Mouse (Mus musculus): ENCODE measurements at regions not wholly inside any gene's neighbourhood (a gene's known extent, or its start where the extent isn't known, plus 50 kb on each side); places are given as distances from the start of the nearest gene placed in this dataset.
A peak's percentile ranks its signal among the peaks of the same experiment; 100 is the strongest.

- no peak for DNase-seq (ENCODE audit: low spot score)
Measured at GRCm38 (mm10) chr3:52158788-52159260, 53.9 kb upstream of the Maml3 start.

GRCm38 (mm10) chr3:52161688-52162087 lies 56.8 kb upstream of the Maml3 start:
- no peak for DNase-seq (ENCODE audit: low spot score)

GRCm38 (mm10) chr3:52163990-52164389 lies 59.1 kb upstream of the Maml3 start:
- no peak for DNase-seq (ENCODE audit: low spot score)

- no peak for DNase-seq (ENCODE audit: low spot score)
Measured at GRCm38 (mm10) chr3:52167420-52167819, 62.5 kb upstream of the Maml3 start.

- no peak for DNase-seq (ENCODE audit: low spot score)
Measured at GRCm38 (mm10) chr3:52170847-52171246, 66.0 kb upstream of the Maml3 start.

GRCm38 (mm10) chr3:52171303-52171702 lies 66.4 kb upstream of the Maml3 start:
- no peak for DNase-seq (ENCODE audit: low spot score)

GRCm38 (mm10) chr3:52173490-52173889 lies 68.6 kb upstream of the Maml3 start:
- DNase-seq (ENCODE audit: low spot score), result no peak

- DNase-seq (ENCODE audit: low spot score), result no peak
Measured at GRCm38 (mm10) chr3:52176108-52176507, 71.2 kb upstream of the Maml3 start.

GRCm38 (mm10) chr3:52178851-52179250 lies 74.0 kb upstream of the Maml3 start:
- DNase-seq (ENCODE audit: low spot score), result no peak

GRCm38 (mm10) chr3:52179686-52180085 lies 74.8 kb upstream of the Maml3 start:
- peak; percentile 65 for DNase-seq (ENCODE audit: low spot score)

GRCm38 (mm10) chr3:52180306-52180705 lies 75.4 kb upstream of the Maml3 start:
- no peak for DNase-seq (ENCODE audit: low spot score)

- DNase-seq (ENCODE audit: low spot score), result peak; percentile 77
Measured at GRCm38 (mm10) chr3:52180785-52181184, 75.9 kb upstream of the Maml3 start.

GRCm38 (mm10) chr3:52181326-52182101 lies 76.6 kb upstream of the Maml3 start:
- DNase-seq (ENCODE audit: low spot score), result no peak

GRCm38 (mm10) chr3:52184241-52184640 lies 79.4 kb upstream of the Maml3 start:
- no peak for DNase-seq (ENCODE audit: low spot score)

- no peak for DNase-seq (ENCODE audit: low spot score)
Measured at GRCm38 (mm10) chr3:52185351-52185750, 80.5 kb upstream of the Maml3 start.

GRCm38 (mm10) chr3:52187401-52187801 lies 80.7 kb upstream of the Foxo1 start:
- no peak for DNase-seq (ENCODE audit: low spot score)

- DNase-seq (ENCODE audit: low spot score), result no peak
Measured at GRCm38 (mm10) chr3:52188303-52188702, 79.8 kb upstream of the Foxo1 start.

GRCm38 (mm10) chr3:52189016-52189415 lies 79.1 kb upstream of the Foxo1 start:
- no peak for DNase-seq (ENCODE audit: low spot score)

GRCm38 (mm10) chr3:52190021-52190420 lies 78.1 kb upstream of the Foxo1 start:
- no peak for DNase-seq (ENCODE audit: low spot score)

- no peak for DNase-seq (ENCODE audit: low spot score)
Measured at GRCm38 (mm10) chr3:52193026-52193425, 75.1 kb upstream of the Foxo1 start.

GRCm38 (mm10) chr3:52194216-52194615 lies 73.9 kb upstream of the Foxo1 start:
- DNase-seq (ENCODE audit: low spot score), result no peak

- no peak for DNase-seq (ENCODE audit: low spot score)
Measured at GRCm38 (mm10) chr3:52195486-52195885, 72.7 kb upstream of the Foxo1 start.

GRCm38 (mm10) chr3:52196047-52196935 lies 71.8 kb upstream of the Foxo1 start:
- peak; percentile 79 for DNase-seq (ENCODE audit: low spot score)
